Mouse (Mus musculus) heart, adult 2 months (tissue): ENCODE results near the gene Tll2.

ENCODE experiments used
- CTCF ChIP-seq: fragments of 200-600 bp; IDR thresholded peaks from 2 replicates; pipeline ENCODE4 v1.8.1; 2022; ENCODE audit warnings: antibody characterized with exemption, mild to moderate bottlenecking, moderate library complexity
- EP300 ChIP-seq: fragments of 200-500 bp; IDR thresholded peaks from 2 replicates; pipeline ENCODE4 v1.6.1; 2011; ENCODE audit warnings: low read depth, low read length, control low read depth; ENCODE audit not compliant: insufficient read depth

DNA sequence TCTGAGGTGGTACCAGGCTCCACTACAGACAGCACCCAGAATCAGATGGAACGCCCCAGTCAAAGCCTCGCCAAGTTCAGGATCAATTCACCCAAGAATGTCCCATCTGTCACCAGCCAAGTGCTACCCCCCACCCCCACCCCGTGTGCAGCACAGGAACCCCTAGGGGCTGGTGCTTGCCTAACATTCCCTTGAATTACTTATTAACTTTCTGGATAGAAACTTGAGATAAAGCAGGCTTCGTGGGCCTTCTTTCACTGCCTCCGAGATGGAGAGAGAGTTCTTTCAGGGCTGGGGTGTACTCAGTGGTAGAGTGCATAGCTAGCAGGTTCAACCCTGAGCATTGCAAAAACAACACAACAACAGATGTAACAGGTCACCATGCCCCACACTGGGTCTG is 154.4 kb downstream of the Tll2 start:
- no peak for TF ChIP-seq CTCF
- TF ChIP-seq EP300 = no peak
